Mouse (Mus musculus) cerebellum, adult 2 months (tissue): ENCODE measurements around the gene Cmah.

Source experiments
- CTCF ChIP-seq: fragments of 200-500 bp; IDR thresholded peaks from 2 replicates; pipeline ENCODE4 v1.5.1; 2011; ENCODE audit warnings: low read depth, mild to moderate bottlenecking, control low read depth, low read length, moderate library complexity, borderline replicate concordance; ENCODE audit not compliant: insufficient read depth
- POLR2A ChIP-seq: fragments of 200-500 bp; IDR thresholded peaks from 2 replicates; pipeline ENCODE4 v1.6.1; 2011; ENCODE audit warnings: low read length, control low read depth, borderline replicate concordance; ENCODE audit not compliant: insufficient read depth

DNA sequence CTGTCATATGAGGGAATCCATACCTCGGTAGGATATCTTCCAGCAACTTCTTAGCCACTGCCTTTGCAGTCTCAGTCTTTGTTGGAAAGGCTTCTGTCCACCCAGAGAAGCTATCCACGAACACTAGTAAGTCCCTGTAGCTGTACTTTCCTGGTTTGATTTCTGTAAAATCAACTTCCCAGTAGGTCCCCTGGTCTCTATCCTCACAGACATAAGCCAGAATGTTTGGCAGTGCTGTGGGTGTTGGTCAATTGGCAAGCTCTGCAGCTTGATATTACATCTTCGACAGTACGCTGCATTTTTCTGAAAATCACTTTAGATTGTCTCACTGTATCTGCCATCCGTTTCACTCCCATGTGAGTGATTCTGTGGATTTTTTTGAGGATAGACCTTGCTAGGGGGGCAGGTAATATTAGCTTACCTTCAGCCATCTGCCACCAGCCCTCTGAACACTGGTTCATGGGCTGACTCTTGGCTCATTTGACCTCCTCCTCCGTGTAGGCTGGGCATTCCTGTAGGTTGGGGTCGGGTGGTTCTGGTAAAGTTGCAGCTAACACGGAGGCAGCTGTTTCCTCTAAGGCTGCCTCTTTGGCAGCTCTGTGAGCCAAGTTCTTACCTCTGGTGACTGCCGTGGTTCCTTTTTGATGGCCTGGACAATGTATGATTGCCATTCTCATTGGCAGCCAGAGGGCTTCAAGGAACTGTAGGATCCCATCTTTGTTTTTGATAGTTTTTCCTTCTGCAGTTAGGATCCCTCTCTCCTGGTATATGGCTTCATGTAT, 1.0 kb downstream of the Cmah start:
- no peak for TF ChIP-seq CTCF
- TF ChIP-seq POLR2A: no peak
